Mouse (Mus musculus) cerebellum, adult 2 months (tissue): ENCODE results near the gene Rbms3.

Source experiments
- CTCF ChIP-seq: fragments of 200-500 bp; IDR thresholded peaks from 2 replicates; pipeline ENCODE4 v1.5.1; 2011; ENCODE audit warnings: low read depth, mild to moderate bottlenecking, control low read depth, low read length, moderate library complexity, borderline replicate concordance; ENCODE audit not compliant: insufficient read depth
- POLR2A ChIP-seq: fragments of 200-500 bp; IDR thresholded peaks from 2 replicates; pipeline ENCODE4 v1.6.1; 2011; ENCODE audit warnings: low read length, control low read depth, borderline replicate concordance; ENCODE audit not compliant: insufficient read depth

DNA sequence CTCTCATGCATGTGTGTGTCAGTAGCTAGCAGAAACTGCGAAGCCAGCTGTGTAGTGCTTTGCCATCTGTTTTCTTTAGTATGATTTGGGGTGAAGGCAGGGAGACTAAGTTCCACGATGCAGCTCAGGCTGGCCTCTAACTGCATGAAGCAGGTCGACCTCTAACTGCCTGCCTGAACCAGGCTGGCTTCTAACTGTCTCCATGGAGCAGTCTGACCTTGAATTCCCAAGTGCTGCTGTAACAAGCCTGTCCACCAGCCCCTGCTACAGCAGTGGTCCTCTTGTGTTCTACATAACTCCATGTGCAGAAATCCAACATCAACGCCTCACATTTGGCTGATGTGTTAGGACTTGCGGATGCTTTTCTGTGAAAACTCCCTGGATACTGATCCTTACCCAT is 1009.3 kb downstream of the Rbms3 start:
- TF ChIP-seq CTCF (no peak), POLR2A (no peak)
